Mouse (Mus musculus): ENCODE measurements around the gene Mul1.
"Not testable (repeated sequence)": the region's sequence is repeated elsewhere in the genome, so short reads cannot be mapped to it uniquely, and the experiment has no call there.

Mul1 gene

DNA sequence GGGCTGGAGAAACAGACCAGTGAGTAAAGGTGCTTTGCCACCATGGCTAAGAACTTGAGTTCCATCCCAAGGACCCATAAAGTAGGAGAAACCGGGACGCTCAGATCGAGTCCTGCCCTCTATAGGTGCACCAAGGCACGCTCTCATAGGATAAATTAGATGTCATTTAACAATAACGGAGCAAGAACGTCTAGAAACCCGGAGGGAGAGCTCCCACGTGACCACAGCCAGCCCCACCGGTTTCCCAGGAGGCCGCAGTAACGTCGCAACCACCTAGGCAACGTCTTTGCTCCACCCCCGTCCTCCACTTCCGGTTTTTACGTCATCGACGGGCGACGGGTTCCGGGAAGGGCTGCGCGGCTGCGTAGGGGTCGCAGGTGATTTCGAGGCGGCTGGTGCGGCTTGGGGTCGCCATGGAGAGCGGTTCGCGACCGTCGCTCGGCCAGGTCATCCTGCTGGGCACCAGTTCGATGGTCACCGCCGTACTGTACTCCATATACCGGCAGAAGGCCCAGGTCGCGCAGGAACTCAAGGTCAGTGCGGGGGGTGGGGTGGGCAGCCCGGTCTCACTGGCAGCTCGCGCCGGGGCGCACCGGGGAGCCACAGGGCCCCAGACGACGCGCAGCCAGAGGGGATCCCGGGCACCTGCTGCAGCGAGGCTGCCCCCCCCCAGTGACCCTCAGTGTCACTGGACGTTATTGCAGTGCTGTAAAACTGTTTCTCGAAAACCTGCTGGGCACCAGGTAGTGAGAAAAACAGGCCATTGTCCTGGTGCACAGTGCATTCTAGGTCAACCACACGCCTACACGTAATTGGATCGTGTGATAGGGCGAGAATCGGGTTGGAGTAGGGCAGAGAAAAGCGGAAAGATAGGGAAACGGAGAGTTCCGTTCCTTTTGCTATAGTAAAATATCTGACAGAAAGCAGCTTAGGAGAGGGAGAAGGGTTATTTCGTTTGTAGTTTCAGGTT, at the start of gene Mul1:
Mul1 (plus strand) TSS at position 325 of the 970 bp plus-strand sequence.
- DNase-seq: peak; percentile 95

DNA sequence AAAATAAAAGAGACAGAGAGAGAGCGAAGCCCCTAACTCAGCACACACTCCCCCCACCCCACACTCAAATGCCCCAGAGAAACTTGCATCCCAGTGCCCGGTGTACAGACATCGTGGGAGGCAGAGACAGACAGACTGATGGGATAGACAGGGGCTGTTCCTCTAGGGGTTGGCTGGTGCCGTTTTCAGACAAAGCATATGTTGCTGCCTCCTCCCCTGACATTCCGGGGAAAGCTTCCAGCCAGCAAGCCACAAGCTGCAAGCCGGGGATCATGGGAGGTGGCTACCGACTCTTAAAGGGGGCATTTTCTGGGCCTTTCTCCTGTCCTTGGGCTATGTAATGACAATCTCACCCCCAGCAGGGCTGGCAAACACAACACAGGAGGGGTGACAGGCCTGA, 40.8 kb upstream of the Mul1 start:
- DNase-seq: no peak

DNA sequence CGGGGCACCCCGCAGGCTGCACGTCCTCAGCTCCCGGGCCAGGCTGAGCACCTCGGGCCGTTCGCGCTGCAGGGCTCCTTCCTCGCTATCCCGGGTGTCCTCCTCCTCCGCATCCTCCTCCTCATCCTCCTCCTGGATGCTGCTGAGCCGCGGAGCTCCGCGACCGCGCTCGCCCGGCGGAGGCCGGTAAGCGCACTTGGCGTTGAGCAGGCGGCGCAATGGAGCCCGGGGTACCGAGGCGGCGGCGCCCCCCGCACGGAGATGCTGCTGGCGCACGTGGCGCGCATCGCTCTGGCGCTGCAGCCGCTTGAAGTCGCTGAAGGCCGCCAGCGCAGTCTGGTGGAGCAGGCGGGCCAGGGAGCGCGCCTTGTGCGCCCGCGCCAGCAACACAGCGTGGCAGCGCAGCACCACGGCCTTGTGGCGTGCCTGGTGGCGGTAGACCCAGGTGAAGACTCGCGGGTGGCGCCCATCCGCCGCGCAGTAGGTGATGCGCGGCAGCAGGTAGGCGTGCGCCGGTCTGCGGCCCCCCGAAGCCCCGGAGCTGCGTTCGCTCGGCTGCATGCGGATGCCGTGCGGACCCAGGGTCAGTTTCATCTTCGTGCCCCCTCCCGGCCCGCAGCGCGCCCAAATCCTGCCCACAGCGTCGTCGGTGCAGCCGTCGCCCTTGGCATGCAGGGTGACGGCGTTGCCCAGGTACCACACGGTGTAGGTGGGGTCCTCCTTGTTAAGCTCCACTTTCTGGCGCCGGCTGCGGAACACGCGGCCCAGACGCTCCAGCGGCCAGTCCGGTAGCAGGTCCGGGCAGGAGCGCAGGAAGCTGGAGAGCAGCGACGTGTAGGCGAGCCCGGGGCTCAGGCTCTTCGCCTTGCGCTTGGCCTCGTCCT, 39.1 kb upstream of the Mul1 start:
- no peak for DNase-seq

DNA sequence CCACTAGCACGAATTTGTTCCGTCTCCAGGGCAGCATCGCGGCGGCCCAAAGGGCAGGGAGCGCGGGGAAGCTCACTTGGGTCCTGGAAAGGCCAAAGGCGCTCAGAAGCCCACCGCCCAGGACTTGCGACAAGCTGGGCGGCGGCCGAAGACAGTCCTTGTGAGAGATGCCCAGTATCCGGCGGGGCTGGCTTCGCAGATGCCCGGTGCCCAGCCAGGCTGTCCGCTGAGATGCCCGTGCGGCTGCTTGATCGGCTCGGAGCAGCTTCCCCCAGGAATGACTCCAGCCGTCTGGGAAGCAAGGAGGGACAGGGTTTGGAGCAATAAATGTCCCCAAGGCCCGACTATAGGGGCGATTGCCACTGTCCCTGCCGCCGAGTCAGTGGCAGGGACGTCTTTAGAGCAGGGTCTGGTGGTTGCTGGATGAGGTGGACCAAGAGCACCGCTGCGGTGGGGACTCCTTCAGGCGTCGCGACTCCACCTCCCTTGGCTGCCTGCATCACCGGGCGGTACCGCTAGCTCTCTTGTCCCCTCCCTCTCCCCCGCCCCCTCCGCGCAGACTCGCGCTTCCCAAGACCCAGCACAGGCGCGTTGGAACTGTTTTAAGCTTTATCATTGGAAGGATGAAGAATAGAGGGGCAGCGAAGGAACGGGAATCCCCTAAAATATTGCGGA, 38.4 kb upstream of the Mul1 start, which contains the start of gene Fam43b:
Fam43b (minus strand) TSS at position 558 of the 675 bp plus-strand sequence.
- no peak for DNase-seq

DNA sequence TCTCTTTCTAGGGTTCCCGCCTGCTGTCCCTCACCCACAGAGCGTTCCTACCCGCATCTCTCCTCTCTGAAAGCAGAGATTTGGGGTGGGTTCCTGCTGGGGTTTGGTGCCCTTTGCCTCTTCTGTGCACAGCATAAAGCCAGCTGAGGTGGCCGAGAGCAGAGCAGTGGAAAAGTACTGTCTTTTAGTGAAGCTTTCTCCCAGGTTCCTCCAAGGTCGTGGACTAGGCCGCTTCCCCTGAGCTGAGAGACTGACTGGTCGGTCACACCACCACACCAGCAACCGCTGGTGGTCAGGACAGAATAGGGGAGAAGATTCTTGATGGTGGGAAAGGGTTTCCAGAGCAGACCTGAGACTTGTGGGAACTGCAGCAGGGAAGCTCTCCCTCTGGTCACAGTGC, 37.8 kb upstream of the Mul1 start:
- no peak for DNase-seq

DNA sequence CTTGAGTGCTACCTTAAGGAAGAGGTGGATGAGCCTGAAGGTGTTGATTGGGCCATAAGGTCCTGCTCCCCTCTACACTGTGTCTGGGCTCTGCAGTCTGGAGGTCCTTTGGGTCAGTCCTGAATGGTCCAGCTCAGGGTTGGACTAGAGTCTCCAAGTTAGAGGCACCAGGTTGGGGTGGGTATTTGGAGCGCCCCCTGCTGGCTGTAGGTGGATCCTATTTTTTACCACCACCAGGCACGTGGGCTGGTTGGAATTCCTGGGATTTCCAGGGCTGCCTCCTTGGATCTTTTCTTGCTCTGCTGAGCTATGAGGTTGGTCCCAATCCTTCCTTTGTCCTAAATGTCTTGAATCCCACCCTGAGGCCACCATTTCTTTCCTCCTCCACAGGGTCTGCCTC, 29.7 kb upstream of the Mul1 start:
- no peak for DNase-seq

DNA sequence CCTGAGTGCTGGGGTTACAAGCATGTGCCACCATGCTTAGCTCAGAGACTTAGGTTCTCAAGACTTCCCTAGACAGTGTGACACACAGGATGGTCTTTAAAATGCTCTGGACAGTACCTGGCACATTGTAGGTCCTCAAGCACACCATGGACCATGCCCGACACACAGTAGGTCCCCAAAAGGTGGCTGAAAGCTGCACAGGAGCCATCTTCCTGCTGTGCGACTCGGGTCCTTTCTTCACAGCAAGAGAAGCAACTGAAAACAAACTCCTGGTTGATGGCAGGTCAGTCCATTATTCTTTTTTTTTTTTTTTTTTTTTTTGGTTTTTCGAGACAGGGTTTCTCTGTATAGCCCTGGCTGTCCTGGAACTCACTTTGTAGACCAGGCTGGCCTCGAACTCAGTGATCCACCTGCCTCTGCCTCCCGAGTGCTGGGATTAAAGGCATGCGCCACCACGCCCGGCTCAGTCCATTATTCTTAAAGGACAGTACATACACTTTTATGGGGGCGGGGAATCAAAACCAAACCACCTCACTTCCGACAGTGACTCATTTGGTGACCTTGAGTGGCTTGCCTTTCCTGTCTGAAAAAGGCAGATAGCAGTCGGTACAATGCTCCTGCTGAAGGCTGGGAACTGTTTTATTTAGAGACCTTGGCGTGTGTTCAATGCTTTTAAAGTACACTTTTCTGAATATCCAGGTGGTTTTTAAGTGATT, 26.8 kb upstream of the Mul1 start:
- no peak for DNase-seq

DNA sequence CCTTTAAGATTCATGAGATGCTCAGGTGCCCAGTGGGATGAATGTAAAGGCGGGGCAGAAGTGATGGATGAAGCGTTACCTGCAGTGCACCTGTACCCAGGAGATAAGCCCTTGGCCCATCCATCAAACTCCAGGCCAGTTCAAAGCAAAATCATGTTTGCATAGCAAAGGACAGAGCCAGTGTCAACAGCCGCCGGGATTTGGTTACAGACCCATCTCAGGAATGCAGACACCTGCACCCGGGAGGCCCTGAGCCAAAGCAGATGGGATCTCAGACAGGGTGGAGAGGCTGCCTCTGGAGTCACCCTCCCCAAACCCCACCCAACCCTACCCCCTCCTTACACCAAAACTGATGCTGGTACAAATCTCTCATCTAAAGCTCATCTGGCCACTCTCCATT, 23.5 kb upstream of the Mul1 start:
- no peak for DNase-seq

DNA sequence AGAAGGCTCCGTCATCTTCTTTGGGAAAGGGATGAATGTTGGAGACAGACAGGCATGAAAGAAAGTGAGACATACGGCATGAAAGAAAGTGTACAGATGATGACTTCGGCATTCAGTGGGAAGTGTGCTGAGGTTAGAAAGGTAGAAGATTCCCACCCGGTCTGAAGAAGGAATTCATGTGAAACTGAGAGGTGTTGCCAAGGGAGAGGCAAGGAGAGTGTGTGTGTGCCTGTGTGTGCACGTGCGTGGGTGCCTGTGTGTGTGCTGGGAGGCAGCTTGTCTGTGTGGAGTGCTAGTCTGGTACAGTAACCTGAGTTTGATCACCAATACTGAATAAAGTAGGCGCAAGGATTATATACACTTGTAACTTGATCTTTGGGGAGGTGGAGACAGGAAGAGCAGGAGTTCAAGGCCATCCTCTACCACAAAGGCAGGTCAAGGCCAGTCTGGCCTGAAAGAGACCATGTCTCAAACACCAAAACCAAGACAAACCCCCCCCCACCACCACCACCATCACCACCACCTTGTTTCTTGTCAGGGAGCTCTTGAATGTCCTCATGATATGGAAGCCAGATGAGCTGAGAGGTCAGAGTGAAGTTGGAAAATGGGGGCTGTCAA, 22.9 kb upstream of the Mul1 start:
- DNase-seq: no peak

DNA sequence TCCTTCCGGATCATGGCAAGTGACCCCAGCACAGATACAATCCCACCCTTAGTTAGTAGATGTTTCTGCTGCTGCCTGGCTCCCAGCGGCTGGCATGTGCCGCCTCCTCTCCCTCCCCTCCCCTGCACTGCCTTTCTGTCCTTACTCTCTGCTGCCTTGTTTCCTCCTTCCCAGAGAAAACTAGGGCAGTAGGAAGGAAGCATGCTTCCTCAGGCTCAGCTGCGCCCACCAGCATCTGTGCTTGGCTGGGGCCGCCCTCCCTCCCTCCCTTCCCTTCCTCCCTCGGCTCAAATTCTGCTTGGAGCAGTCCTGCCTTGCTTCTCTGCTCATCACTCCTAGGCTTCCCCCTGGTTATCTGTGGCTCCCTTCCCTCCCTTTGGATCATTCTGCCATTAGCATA, 19.7 kb upstream of the Mul1 start:
- no peak for DNase-seq

DNA sequence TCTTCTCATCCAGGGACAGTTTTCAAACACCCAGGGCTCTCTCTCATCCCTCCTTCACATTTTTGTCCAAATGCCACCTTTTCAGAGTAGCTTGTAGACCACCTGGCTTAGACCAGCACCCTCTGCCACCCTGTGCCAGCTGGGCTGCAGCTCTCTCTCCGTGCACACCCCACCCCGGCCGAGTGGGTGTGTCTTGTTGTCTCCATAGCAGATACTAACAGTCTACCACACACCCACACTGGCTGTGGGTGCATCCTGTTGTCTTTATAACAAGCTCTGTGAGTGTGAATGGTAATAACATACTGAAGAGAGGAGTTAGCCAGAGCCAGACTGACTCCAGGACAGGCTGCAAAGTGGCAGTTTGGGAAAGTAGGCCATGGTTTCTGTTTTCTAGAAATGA, 18.5 kb upstream of the Mul1 start:
- DNase-seq: no peak

DNA sequence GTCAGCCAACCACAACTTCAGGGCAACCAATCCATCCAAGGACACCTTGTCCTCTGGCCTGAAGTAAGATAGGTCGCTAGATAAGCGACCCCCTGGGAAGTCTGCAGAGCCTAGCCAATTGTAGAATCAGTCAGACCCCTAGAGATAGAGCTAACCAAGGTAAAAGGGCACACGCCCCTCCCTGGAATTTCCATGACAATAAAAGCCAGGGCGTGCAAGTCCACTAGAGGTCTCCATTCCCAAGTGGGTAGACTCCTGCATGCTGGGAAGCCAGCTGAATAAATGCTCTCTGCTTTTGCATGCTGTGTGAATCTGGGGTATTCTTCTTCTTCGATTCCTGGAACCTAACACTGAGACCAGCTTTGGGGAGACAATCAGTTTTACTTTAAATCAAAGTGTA, 18.1 kb upstream of the Mul1 start:
- DNase-seq: no peak

DNA sequence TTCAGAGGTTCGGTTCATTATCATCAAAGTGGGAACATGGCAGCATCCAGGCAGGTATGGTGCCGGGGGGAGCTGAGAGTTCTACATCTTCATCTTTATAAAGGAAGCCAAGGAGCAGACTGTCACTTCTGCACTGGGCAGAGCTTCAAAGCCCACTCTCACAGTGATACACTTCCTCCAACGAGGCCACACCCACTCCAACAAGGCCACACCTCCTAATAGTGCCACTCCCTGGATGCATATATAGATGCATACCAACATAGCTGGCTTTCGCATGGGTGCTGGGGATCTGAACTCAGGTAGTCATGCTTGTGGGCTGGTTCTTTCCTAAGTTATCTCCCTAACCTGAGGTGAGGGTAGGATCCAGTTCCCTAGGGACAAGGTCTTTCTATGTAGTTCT, 16.6 kb upstream of the Mul1 start:
- no peak for DNase-seq

DNA sequence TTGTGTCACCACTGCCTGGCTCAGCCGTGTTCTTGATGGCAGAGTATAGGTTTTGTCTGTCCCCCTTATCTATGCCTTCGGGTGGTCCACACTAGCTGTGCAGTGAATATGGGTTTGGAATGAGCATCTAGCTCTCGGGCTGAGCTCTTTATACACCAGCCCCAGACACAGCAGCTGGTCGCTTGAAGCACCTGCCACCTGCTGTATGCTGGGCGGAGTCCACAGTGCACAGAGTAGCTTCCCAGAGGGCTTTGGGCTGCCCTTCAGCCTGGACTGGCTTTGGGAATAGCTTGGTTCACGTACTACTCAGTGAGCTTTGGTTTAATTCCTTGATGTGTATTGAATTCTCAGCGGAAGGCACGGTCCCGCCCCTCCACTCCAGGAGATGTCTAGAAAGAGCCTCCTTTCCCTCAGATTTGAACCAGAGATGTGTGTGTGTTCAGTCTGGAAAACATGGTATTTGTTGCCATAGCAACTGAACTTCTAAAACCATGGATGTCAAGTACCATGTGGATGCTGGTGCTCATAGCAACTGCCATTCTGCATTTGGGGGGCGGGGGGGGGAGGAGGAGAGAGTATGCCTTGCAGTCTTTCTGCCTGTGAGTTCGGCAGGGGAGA, 16.0 kb upstream of the Mul1 start:
- no peak for DNase-seq

DNA sequence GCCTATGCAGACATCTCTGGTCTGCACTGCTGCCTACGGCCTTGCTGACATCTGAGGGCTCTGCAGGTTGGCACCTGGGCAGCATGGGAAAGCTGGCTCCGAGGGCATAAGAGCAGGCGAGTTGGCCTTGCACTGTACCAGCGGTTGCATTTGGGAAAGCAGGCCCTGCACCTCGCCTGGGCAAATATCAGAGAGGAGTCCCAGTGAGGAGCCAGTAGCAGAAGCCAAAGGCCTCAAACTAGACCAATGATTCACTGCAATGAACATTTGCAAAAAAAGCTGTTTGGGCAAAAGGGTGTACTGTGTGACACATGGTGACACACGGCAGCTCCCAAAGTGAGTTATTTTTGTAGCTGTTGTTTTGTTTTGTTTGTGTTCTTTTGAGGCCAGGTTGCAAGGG, 9.4 kb upstream of the Mul1 start:
- no peak for DNase-seq

DNA sequence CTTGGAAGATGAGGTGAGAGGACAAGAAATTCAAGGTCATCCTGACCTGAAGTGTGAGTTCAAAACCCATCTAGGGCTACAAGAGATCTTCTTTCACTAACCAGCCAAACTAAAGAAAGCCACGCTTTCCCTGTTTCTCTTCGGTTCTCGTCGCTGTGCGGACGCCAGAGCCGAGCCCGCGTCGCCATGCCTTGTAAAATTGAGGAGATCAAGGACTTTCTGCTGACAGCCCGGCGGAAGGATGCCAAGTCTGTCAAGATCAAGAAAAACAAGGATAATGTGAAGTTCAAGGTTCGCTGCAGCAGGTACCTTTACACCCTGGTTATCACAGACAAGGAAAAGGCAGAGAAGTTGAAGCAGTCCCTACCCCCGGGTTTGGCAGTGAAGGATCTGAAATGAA, 8.9 kb upstream of the Mul1 start:
- not testable (repeated sequence) for DNase-seq

DNA sequence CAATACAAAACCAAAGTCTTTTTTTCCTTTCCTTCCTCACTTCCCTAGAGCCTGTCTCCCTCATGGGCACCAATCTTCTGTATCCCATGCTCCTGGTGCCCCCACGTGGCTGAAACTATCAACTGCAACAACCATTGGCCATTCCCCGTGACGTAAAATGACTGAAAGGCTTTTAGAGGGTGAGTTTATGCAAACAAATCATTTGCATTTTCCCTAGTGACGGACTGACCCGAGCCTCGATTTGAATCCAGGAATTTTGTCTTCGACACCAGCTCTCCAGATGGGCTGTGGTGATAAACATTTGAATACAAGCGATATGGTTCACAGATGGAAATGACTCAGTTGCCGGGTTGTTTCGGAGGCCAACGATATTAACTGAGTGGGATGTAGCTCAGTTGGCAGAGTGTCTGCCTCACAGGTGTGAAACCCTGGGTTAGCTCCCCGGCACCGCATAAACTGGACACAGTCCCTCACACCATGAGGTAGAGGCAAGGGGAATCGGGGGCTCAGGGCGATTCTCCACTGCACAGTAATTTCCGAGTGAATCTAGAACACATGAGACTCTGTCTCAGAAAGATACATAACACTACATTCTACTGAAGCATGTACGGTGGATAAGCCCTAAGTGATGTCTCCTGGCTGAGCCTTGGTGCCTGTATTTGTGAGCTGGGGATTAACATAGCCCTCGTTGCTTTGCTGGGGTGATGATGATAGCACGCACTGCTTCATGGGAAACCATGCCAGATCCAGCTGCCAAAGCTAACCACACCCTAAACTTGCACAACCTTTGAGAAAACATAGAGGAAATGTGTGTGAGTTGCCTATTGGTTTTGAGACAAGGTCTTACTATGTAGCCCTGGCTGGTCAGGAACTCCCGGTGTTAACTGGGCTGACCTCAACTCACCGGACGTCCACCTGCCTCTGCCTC, 7.4 kb upstream of the Mul1 start:
- peak; percentile 88 for DNase-seq

DNA sequence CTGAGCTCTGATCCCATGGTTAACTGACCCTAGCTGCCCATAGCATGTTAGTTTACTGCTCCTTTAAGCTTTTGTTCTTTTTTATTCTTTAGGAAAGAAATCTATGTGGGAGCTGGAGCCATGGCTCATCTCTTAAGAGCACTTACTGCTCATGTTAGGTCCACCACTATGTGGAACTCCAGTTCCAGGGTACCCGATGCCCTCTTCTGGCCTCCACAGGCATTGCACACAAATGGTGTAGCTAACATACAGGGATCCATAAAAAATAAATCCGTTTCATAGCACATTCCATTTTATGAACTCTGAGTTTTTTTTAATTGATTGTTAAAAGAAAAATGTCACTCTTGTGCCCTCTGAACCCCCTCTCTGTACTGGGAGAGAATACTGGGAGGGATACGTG, 4.7 kb upstream of the Mul1 start:
- DNase-seq: no peak

DNA sequence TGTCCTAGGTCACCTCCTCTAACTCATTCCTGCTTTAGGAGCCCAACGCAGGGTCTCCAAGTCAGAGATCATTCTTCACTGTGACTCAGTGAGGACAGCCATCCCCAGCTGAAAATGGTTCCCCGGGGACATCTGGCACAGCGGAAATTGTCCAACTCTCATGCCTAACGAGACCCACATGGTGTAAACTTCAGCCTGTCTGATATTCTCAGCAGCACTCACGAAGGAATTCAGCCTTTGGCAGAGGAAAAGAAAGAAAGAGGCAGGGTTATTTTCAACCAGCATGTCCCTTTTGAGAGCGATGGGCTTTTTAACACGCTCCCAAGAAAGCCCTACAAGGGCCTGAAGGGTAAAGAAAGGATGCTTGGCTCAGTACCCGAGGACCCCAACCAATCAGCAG, 3.1 kb upstream of the Mul1 start:
- no peak for DNase-seq

DNA sequence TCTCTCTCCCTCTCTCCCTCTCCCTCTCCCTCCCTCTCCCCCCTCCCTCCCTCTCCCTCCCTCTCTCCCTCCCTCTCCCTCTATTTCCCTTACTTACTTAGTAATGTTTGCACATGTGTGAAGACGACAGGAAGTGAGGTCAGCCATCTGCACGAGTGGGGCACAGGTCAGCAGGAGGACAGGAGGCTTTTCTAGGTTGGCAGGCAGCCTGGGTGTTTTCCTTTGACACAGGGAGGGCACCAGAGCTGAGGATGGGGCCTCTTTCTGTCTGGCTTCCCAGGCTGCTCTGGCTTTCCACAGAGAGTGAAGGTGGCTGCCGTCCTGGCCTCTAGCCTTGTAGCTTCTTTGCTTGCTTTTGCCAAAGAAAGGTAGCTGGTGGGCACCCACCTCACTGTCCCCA, 5.6 kb downstream of the Mul1 start:
- DNase-seq: no peak
